Mouse (Mus musculus): ENCODE data around the gene Grifin. TPM values are rescaled to one million over a fixed set of nuclear protein-coding genes. Genes with fewer than 3 reads are reported as not detected.
A peak's percentile ranks its signal among the peaks of the same experiment; 100 is the strongest.

Gene Grifin
- polyA plus RNA-seq, 1 experiment from 2014 or later, result not detected

GRCm38 (mm10) chr5:140575381-140575866, 10.6 kb upstream of the Grifin start:
- no peaks in the 10 kb centered on the region for H3K9me3 ChIP-seq (ENCODE audit: control insufficient read depth, low read length)
- H3K9ac ChIP-seq, result no peak overlapping the region
- no peaks in the 10 kb centered on the region for H3K27me3 ChIP-seq (ENCODE audit: control insufficient read depth, insufficient read depth, low read length)
- no peak for DNase-seq (ENCODE audit: low spot score)
- H3K4me2 ChIP-seq (replicated peaks), result no peak overlapping the region
- 57% methylated on average over 5 of the region's 5 CpGs for WGBS
- H3K4me1 ChIP-seq (replicated peaks; ENCODE audit: control insufficient read depth, insufficient read depth, low read length), result peaks cover 15% of the 10 kb centered on the region; the same call in 1 of the 2 replicates
- ATAC-seq (ENCODE audit: low FRiP score), result no peak
- H3K27ac ChIP-seq, result no peak overlapping the region
- H3K4me3 ChIP-seq (replicated peaks; ENCODE audit: low read length), result no peak overlapping the region
- no peaks in the 10 kb centered on the region for H3K36me3 ChIP-seq (replicated peaks; ENCODE audit: control insufficient read depth, insufficient read depth)

DNA sequence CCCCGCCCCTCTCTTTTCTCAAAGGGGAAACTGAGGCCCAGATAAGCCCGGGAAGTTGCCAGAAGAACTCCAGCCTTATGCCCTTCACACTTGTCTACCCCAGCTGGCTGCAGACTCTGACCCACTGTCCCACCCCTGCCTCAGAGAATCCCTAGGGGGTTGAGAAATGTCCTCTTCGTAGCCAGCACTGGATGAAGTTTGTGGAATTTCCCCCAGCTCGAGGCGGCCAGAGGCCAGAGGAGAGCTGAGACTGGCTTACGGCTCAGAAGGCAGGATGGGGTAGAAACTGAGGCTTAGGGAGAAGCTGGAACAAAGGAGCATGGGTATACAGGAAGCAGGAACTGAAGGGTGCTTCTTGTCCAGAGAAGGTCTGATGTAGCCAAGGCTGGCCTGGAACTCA, 7.7 kb upstream of the Grifin start:
- WGBS, result 77% methylated on average over 6 of the region's 6 CpGs
- Histone ChIP-seq H3K4me2 (replicated peaks) (no peak overlapping the region), H3K9ac (no peak overlapping the region), H3K4me3 (replicated peaks; ENCODE audit: low read length) (no peak overlapping the region), H3K4me1 (replicated peaks; ENCODE audit: control insufficient read depth, insufficient read depth, low read length) (no peaks in the 10 kb centered on the region), H3K9me3 (ENCODE audit: control insufficient read depth, low read length) (no peaks in the 10 kb centered on the region), H3K36me3 (replicated peaks; ENCODE audit: control insufficient read depth, insufficient read depth) (no peaks in the 10 kb centered on the region), H3K27me3 (ENCODE audit: control insufficient read depth, insufficient read depth, low read length) (no peaks in the 10 kb centered on the region), H3K27ac (no peak overlapping the region)
- no peak for ATAC-seq (ENCODE audit: low FRiP score)
- DNase-seq (ENCODE audit: low spot score), result no peak

DNA sequence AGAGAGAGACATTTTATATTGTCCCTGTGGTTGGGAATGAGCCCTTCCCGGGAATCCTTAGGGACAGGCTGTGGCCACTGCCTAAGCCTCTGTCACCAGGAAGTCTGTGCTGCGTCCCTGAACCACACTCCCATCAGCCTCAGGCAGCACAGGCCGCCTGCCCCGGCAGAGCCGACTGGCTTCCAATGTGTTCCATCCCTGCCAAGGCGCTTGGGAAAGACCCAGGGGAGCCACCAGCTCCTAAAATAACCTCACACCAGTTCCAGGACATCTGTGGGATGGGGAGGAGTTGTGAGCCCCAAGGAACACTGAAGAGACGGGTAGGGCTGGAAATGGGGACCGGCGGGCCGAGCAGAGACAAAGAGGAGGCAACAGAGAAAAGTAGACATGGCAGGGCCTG, 6.8 kb upstream of the Grifin start:
- no peak overlapping the region for H3K4me3 ChIP-seq (replicated peaks; ENCODE audit: low read length)
- H3K4me1 ChIP-seq (replicated peaks; ENCODE audit: control insufficient read depth, insufficient read depth, low read length), result no peaks in the 10 kb centered on the region
- no peaks in the 10 kb centered on the region for H3K27me3 ChIP-seq (ENCODE audit: control insufficient read depth, insufficient read depth, low read length)
- no peaks in the 10 kb centered on the region for H3K9me3 ChIP-seq (ENCODE audit: control insufficient read depth, low read length)
- ATAC-seq (ENCODE audit: low FRiP score) (no peak), DNase-seq (ENCODE audit: low spot score) (no peak)
- H3K27ac ChIP-seq, result no peak overlapping the region
- 47% methylated on average over 10 of the region's 10 CpGs for WGBS
- H3K9ac ChIP-seq, result no peak overlapping the region
- H3K36me3 ChIP-seq (replicated peaks; ENCODE audit: control insufficient read depth, insufficient read depth), result no peaks in the 10 kb centered on the region
- H3K4me2 ChIP-seq (replicated peaks), result no peak overlapping the region

- Histone ChIP-seq H3K27ac (no peak overlapping the region), H3K36me3 (replicated peaks; ENCODE audit: control insufficient read depth, insufficient read depth) (no peaks in the 10 kb centered on the region), H3K27me3 (ENCODE audit: control insufficient read depth, insufficient read depth, low read length) (no peaks in the 10 kb centered on the region), H3K4me1 (replicated peaks; ENCODE audit: control insufficient read depth, insufficient read depth, low read length) (no peaks in the 10 kb centered on the region), H3K4me3 (replicated peaks; ENCODE audit: low read length) (no peak overlapping the region), H3K9ac (no peak overlapping the region), H3K9me3 (ENCODE audit: control insufficient read depth, low read length) (no peaks in the 10 kb centered on the region), H3K4me2 (replicated peaks) (no peak overlapping the region)
- 47% methylated on average over 4 of the region's 4 CpGs for WGBS
- ATAC-seq (ENCODE audit: low FRiP score) (no peak), DNase-seq (ENCODE audit: low spot score) (no peak)
Observed at GRCm38 (mm10) chr5:140571201-140571600, 6.3 kb upstream of the Grifin start.

DNA sequence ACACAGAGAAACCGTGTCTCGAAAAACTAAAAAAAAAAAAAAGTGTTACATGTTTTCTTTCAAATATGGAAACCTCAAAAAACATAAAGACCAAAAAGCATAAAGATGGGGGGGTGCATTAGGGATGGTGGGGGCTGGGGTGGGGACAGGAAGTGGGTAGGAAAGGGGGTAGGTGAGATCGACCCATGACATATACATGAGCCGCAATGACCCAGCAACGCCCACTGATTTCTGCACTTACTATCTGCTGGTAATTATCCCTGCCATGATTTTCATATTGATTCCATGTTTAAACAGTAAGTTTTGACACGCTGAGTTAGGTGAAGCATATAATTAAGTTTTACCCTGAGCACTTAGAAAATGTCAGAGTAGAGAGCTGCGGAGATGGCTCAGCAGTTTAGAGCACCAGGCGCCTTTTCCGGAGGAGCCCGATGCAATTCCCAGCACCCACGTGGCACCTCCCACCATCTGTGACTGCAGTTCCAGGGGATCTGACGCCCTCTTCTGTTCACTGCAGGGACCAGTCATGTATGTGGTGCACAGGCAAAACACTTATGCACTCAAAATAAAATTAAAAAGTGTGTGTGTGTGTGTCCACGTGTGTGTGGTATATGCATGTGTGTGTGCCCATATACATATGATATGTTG, 5.5 kb upstream of the Grifin start:
- Histone ChIP-seq H3K27me3 (ENCODE audit: control insufficient read depth, insufficient read depth, low read length) (no peaks in the 10 kb centered on the region), H3K4me3 (replicated peaks; ENCODE audit: low read length) (no peak overlapping the region), H3K9ac (no peak overlapping the region), H3K36me3 (replicated peaks; ENCODE audit: control insufficient read depth, insufficient read depth) (no peaks in the 10 kb centered on the region), H3K4me1 (replicated peaks; ENCODE audit: control insufficient read depth, insufficient read depth, low read length) (no peaks in the 10 kb centered on the region), H3K4me2 (replicated peaks) (no peak overlapping the region), H3K9me3 (ENCODE audit: control insufficient read depth, low read length) (no peaks in the 10 kb centered on the region), H3K27ac (no peak overlapping the region)
- ATAC-seq (ENCODE audit: low FRiP score), result no peak
- 84% methylated on average over 13 of the region's 13 CpGs for WGBS
- no peak for DNase-seq (ENCODE audit: low spot score)

DNA sequence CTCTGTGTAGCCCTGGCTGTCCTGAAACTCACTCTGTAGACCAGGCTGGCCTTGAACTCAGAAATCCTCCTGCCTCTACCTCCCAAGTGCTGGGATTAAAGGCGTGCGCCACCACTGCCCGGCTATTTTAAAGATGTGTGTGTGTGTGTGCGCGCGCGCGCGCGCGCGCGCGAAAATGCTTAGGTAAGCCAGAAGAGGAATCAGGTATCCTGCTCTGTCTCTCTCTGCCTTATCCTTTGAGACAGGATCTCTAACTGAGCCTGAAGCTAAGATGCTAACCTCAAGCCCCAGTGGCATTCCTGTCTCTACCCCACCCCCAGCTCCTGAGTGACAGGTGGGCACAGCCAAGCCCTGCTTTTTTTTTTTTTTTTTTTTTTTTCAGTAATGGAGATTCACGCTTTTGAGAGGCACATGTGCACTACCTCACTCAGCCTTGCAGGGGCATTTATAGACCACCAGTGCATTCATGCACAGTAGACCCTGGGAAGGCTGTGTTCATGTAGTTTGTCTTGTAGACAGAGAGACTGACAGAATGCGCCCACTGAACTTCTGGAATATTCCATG, 4.2 kb upstream of the Grifin start:
- Histone ChIP-seq H3K4me1 (replicated peaks; ENCODE audit: control insufficient read depth, insufficient read depth, low read length) (no peaks in the 10 kb centered on the region), H3K4me2 (replicated peaks) (no peak overlapping the region), H3K9me3 (ENCODE audit: control insufficient read depth, low read length) (no peaks in the 10 kb centered on the region), H3K27me3 (ENCODE audit: control insufficient read depth, insufficient read depth, low read length) (no peaks in the 10 kb centered on the region), H3K36me3 (replicated peaks; ENCODE audit: control insufficient read depth, insufficient read depth) (no peaks in the 10 kb centered on the region), H3K9ac (no peak overlapping the region), H3K4me3 (replicated peaks; ENCODE audit: low read length) (no peak overlapping the region), H3K27ac (no peak overlapping the region)
- 85% methylated on average over 16 of the region's 16 CpGs for WGBS
- no peak for ATAC-seq (ENCODE audit: low FRiP score)
- no peak for DNase-seq (ENCODE audit: low spot score)

DNA sequence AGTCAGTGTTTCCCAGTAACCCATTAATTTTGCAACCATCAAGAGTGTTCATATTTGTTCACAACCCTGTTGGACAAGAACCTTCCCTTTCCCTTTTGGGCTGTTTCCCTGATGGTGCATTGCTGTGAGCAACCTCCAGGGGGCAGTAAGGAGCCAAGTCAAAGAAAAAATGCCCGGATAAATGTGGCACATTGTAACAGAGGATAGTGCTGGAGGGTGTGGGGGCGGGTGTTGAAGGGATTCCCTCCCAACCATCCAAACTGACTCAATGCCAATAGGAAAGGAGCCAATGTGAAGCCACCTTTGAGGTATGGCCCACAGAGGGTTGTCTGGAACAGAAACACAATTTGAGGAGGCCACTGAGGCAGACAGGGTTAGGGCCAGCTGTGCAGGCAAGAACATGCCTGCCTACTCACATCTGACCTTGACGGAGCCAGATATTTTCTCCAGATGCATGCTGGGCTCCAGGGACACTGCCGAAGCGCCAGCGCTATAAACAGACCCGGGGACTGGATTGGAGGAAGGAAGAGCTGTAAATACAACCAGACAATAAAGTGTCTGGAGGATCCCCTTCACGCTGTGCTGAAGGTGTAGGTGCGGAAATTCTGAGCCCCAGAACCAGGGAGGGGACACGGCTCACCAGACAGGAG, 3.6 kb upstream of the Grifin start:
- no peak overlapping the region for H3K4me2 ChIP-seq (replicated peaks)
- ATAC-seq (ENCODE audit: low FRiP score), result no peak
- H3K4me1 ChIP-seq (replicated peaks; ENCODE audit: control insufficient read depth, insufficient read depth, low read length), result no peaks in the 10 kb centered on the region
- no peak overlapping the region for H3K9ac ChIP-seq
- WGBS, result 42% methylated on average over 10 of the region's 10 CpGs
- peak; percentile 77 for DNase-seq (ENCODE audit: low spot score)
- no peaks in the 10 kb centered on the region for H3K27me3 ChIP-seq (ENCODE audit: control insufficient read depth, insufficient read depth, low read length)
- no peak overlapping the region for H3K27ac ChIP-seq
- H3K9me3 ChIP-seq (ENCODE audit: control insufficient read depth, low read length), result no peaks in the 10 kb centered on the region
- no peaks in the 10 kb centered on the region for H3K36me3 ChIP-seq (replicated peaks; ENCODE audit: control insufficient read depth, insufficient read depth)
- H3K4me3 ChIP-seq (replicated peaks; ENCODE audit: low read length), result no peak overlapping the region

- no peaks in the 10 kb centered on the region for H3K36me3 ChIP-seq (replicated peaks; ENCODE audit: control insufficient read depth, insufficient read depth)
- H3K9me3 ChIP-seq (ENCODE audit: control insufficient read depth, low read length), result no peaks in the 10 kb centered on the region
- H3K27ac ChIP-seq, result no peak overlapping the region
- H3K4me2 ChIP-seq (replicated peaks), result no peak overlapping the region
- no peak overlapping the region for H3K9ac ChIP-seq
- H3K4me1 ChIP-seq (replicated peaks; ENCODE audit: control insufficient read depth, insufficient read depth, low read length), result no peaks in the 10 kb centered on the region
- H3K27me3 ChIP-seq (ENCODE audit: control insufficient read depth, insufficient read depth, low read length), result no peaks in the 10 kb centered on the region
- ATAC-seq (ENCODE audit: low FRiP score), result no peak
- 86% methylated on average over 5 of the region's 5 CpGs for WGBS
- no peak for DNase-seq (ENCODE audit: low spot score)
- no peak overlapping the region for H3K4me3 ChIP-seq (replicated peaks; ENCODE audit: low read length)
Observed at GRCm38 (mm10) chr5:140567751-140568150, 2.9 kb upstream of the Grifin start.

- Histone ChIP-seq H3K27ac (no peak overlapping the region), H3K4me2 (replicated peaks) (no peak overlapping the region), H3K4me1 (replicated peaks; ENCODE audit: control insufficient read depth, insufficient read depth, low read length) (no peaks in the 10 kb centered on the region), H3K36me3 (replicated peaks; ENCODE audit: control insufficient read depth, insufficient read depth) (no peaks in the 10 kb centered on the region), H3K9ac (no peak overlapping the region), H3K4me3 (replicated peaks; ENCODE audit: low read length) (no peak overlapping the region), H3K9me3 (ENCODE audit: control insufficient read depth, low read length) (no peaks in the 10 kb centered on the region), H3K27me3 (ENCODE audit: control insufficient read depth, insufficient read depth, low read length) (no peaks in the 10 kb centered on the region)
- no peak for DNase-seq (ENCODE audit: low spot score)
- 66% methylated on average over 11 of the region's 11 CpGs for WGBS
- ATAC-seq (ENCODE audit: low FRiP score), result no peak
Observed at GRCm38 (mm10) chr5:140567321-140567720, 2.5 kb upstream of the Grifin start.
